Mouse (Mus musculus) liver, embryonic 15.5 days (tissue): Measurements from ENCODE around the gene Nfyc. TPM values are rescaled to one million over a fixed set of nuclear protein-coding genes. Genes with fewer than 3 reads are reported as not detected.

Source experiments
- ATAC-seq: fragments of 200-750 bp; cut with Nextera tagmentation; 2 replicates; pipeline ENCODE4 v1.8.0; 2017; ENCODE audit warnings: moderate number of reproducible peaks, mild to moderate bottlenecking, moderate library complexity; ENCODE audit not compliant: insufficient read depth
- H3K27ac ChIP-seq: fragments of 300-500 bp; sonication (generic); replicated peaks from 2 replicates; pipeline ENCODE4 v1.5.1; 2015; ENCODE audit warnings: mild to moderate bottlenecking, inconsistent platforms
- H3K27me3 ChIP-seq: fragments of 300-500 bp; sonication (generic); 2 replicates; pipeline ENCODE4 v1.6.1; 2015; ENCODE audit warnings: mild to moderate bottlenecking, inconsistent platforms
- H3K36me3 ChIP-seq: fragments of 300-500 bp; sonication (generic); replicated peaks from 2 replicates; pipeline ENCODE4 v1.6.1; 2015; ENCODE audit warnings: moderate library complexity, mild to moderate bottlenecking, inconsistent platforms
- H3K4me1 ChIP-seq: fragments of 300-500 bp; sonication (generic); replicated peaks from 2 replicates; pipeline ENCODE4 v1.6.1; 2015; ENCODE audit warnings: inconsistent platforms
- H3K4me2 ChIP-seq: fragments of 300-500 bp; sonication (generic); 2 replicates; pipeline ENCODE4 v1.6.1; 2015; ENCODE audit warnings: moderate library complexity, mild to moderate bottlenecking, inconsistent platforms
- H3K4me3 ChIP-seq: fragments of 300-500 bp; sonication (generic); replicated peaks from 2 replicates; pipeline ENCODE4 v1.5.1; 2015; ENCODE audit warnings: mild to moderate bottlenecking, inconsistent platforms
- H3K9ac ChIP-seq: fragments of 300-500 bp; sonication (generic); 2 replicates; pipeline ENCODE4 v1.6.1; 2015; ENCODE audit warnings: moderate library complexity, mild to moderate bottlenecking, inconsistent platforms
- H3K9me3 ChIP-seq: fragments of 300-500 bp; sonication (generic); replicated peaks from 2 replicates; pipeline ENCODE4 v1.6.1; 2016; ENCODE audit warnings: inconsistent platforms
- WGBS: fragments of 180-500 bp; shearing (Covaris S2); methylation state at CpG from one replicate; pipeline ENCODE4 v1.1.7; 2015; ENCODE audit warnings: mixed read lengths; ENCODE audit not compliant: insufficient replicate concordance; 5-methylcytosine and 5-hydroxymethylcytosine counted together
- polyA plus RNA-seq: library from polyadenylated mRNA; unstranded; fragments of >200 nt; fragmentation: Nextera tagmentation; extraction: Ambion mirVana; gene quantifications from 2 replicates; pipeline ENCODE4 v1.2.1, GENCODE M21; 2015

Gene Nfyc
- polyA plus RNA-seq, 1 experiment from 2014 or later = 50.0 TPM

GRCm38 (mm10) chr4:120825577-120826326 lies 5.6 kb downstream of the Nfyc start:
- no peaks in the 10 kb centered on the region for H3K36me3 ChIP-seq
- peak overlapping the region; percentile 99 for H3K9ac ChIP-seq
- no peaks in the 10 kb centered on the region for H3K9me3 ChIP-seq
- H3K4me3 ChIP-seq = peak overlapping the region; percentile 88
- ATAC-seq = peak; percentile 95
- H3K4me2 ChIP-seq = peak overlapping the region; percentile 83
- H3K27me3 ChIP-seq = no peaks in the 10 kb centered on the region
- peaks cover 44% of the 10 kb centered on the region for H3K4me1 ChIP-seq
- WGBS = under 1% methylated on average over 53 of the region's 55 CpGs
- peak overlapping the region; percentile 99 for H3K27ac ChIP-seq

GRCm38 (mm10) chr4:120825100-120825553 lies 6.2 kb downstream of the Nfyc start:
- peak; percentile 94 for ATAC-seq
- H3K27ac ChIP-seq = peak overlapping the region; percentile 99
- no peaks in the 10 kb centered on the region for H3K27me3 ChIP-seq
- under 1% methylated on average over 53 of the region's 53 CpGs for WGBS
- H3K4me2 ChIP-seq = peak overlapping the region; percentile 83
- peak overlapping the region; percentile 88 for H3K4me3 ChIP-seq
- H3K9ac ChIP-seq = peak overlapping the region; percentile 99
- peaks cover 47% of the 10 kb centered on the region for H3K4me1 ChIP-seq
- no peaks in the 10 kb centered on the region; the same call in 1 of the 2 replicates for H3K36me3 ChIP-seq
- no peaks in the 10 kb centered on the region for H3K9me3 ChIP-seq

GRCm38 (mm10) chr4:120822191-120822911 lies 9.0 kb downstream of the Nfyc start:
- H3K36me3 ChIP-seq = no peaks in the 10 kb centered on the region; the same call in 1 of the 2 replicates
- H3K27me3 ChIP-seq = no peaks in the 10 kb centered on the region
- no peak overlapping the region for H3K9ac ChIP-seq
- WGBS = 86% methylated on average over 2 of the region's 2 CpGs
- H3K4me3 ChIP-seq = no peak overlapping the region
- H3K4me1 ChIP-seq = peaks cover 70% of the 10 kb centered on the region
- H3K27ac ChIP-seq = no peak overlapping the region
- no peaks in the 10 kb centered on the region for H3K9me3 ChIP-seq
- H3K4me2 ChIP-seq = peak overlapping the region; percentile 83; the same call in 1 of the 2 replicates
- no peak for ATAC-seq

GRCm38 (mm10) chr4:120819871-120820270 lies 11.5 kb downstream of the Nfyc start:
- ATAC-seq = no peak
- WGBS = 93% methylated on average over 2 of the region's 2 CpGs
- Histone ChIP-seq H3K9me3 (no peaks in the 10 kb centered on the region), H3K9ac (no peak overlapping the region), H3K27me3 (no peaks in the 10 kb centered on the region), H3K4me3 (no peak overlapping the region), H3K27ac (no peak overlapping the region), H3K36me3 (no peaks in the 10 kb centered on the region; the same call in 1 of the 2 replicates), H3K4me1 (peaks cover 79% of the 10 kb centered on the region), H3K4me2 (no peak overlapping the region)

- Histone ChIP-seq H3K4me3 (no peak overlapping the region), H3K27me3 (no peaks in the 10 kb centered on the region), H3K36me3 (no peaks in the 10 kb centered on the region; the same call in 1 of the 2 replicates), H3K9me3 (no peaks in the 10 kb centered on the region), H3K27ac (no peak overlapping the region), H3K4me1 (peaks cover 78% of the 10 kb centered on the region), H3K4me2 (no peak overlapping the region), H3K9ac (no peak overlapping the region)
- 44% methylated on average over 1 of the region's 1 CpGs for WGBS
- no peak for ATAC-seq
Observed at GRCm38 (mm10) chr4:120819296-120819695, 12.1 kb downstream of the Nfyc start.

GRCm38 (mm10) chr4:120817951-120818350 lies 13.4 kb downstream of the Nfyc start:
- no peak overlapping the region for H3K4me2 ChIP-seq
- no peak overlapping the region for H3K27ac ChIP-seq
- no peaks in the 10 kb centered on the region for H3K27me3 ChIP-seq
- H3K36me3 ChIP-seq = no peaks in the 10 kb centered on the region; the same call in 1 of the 2 replicates
- no peak overlapping the region for H3K9ac ChIP-seq
- ATAC-seq = no peak
- no peak overlapping the region for H3K4me3 ChIP-seq
- H3K9me3 ChIP-seq = no peaks in the 10 kb centered on the region
- WGBS = 63% methylated on average over 2 of the region's 2 CpGs
- H3K4me1 ChIP-seq = peaks cover 70% of the 10 kb centered on the region

GRCm38 (mm10) chr4:120817002-120817774 lies 14.2 kb downstream of the Nfyc start:
- ATAC-seq = no peak
- no peaks in the 10 kb centered on the region; the same call in 1 of the 2 replicates for H3K36me3 ChIP-seq
- H3K9ac ChIP-seq = no peak overlapping the region
- H3K9me3 ChIP-seq = no peaks in the 10 kb centered on the region
- no peak overlapping the region for H3K4me3 ChIP-seq
- H3K4me2 ChIP-seq = no peak overlapping the region
- no peaks in the 10 kb centered on the region for H3K27me3 ChIP-seq
- WGBS = 41% methylated on average over 3 of the region's 3 CpGs
- H3K27ac ChIP-seq = 0 out of 2 replicates have a peak overlapping the region, but pooled peaks have one; percentile 39
- peaks cover 64% of the 10 kb centered on the region for H3K4me1 ChIP-seq

GRCm38 (mm10) chr4:120815622-120816334 lies 15.6 kb downstream of the Nfyc start:
- Histone ChIP-seq H3K4me1 (peaks cover 58% of the 10 kb centered on the region), H3K36me3 (no peaks in the 10 kb centered on the region; the same call in 1 of the 2 replicates), H3K27me3 (no peaks in the 10 kb centered on the region), H3K4me2 (peak overlapping the region; percentile 70), H3K9ac (peak overlapping the region; percentile 46), H3K9me3 (no peaks in the 10 kb centered on the region), H3K27ac (peak overlapping the region; percentile 62), H3K4me3 (peak overlapping the region; percentile 65)
- WGBS = 8% methylated on average over 10 of the region's 10 CpGs
- ATAC-seq = peak; percentile 96

- Histone ChIP-seq H3K27me3 (no peaks in the 10 kb centered on the region), H3K4me1 (peaks cover 55% of the 10 kb centered on the region), H3K9ac (peak overlapping the region; percentile 46), H3K4me3 (peak overlapping the region; percentile 65), H3K27ac (peak overlapping the region; percentile 30; the same call in 1 of the 2 replicates), H3K9me3 (no peaks in the 10 kb centered on the region), H3K4me2 (peak overlapping the region; percentile 70), H3K36me3 (no peaks in the 10 kb centered on the region; the same call in 1 of the 2 replicates)
- no peak for ATAC-seq
- 25% methylated on average over 4 of the region's 4 CpGs for WGBS
Observed at GRCm38 (mm10) chr4:120815163-120815562, 16.2 kb downstream of the Nfyc start.

GRCm38 (mm10) chr4:120814171-120814570 lies 17.2 kb downstream of the Nfyc start:
- 47% methylated on average over 4 of the region's 4 CpGs for WGBS
- H3K36me3 ChIP-seq = no peaks in the 10 kb centered on the region
- no peaks in the 10 kb centered on the region for H3K27me3 ChIP-seq
- H3K9ac ChIP-seq = 0 out of 2 replicates have a peak overlapping the region, but pooled peaks have one; percentile 26
- peak overlapping the region; percentile 70 for H3K4me2 ChIP-seq
- H3K9me3 ChIP-seq = no peaks in the 10 kb centered on the region
- peak overlapping the region; percentile 21; the same call in 1 of the 2 replicates for H3K27ac ChIP-seq
- peaks cover 49% of the 10 kb centered on the region for H3K4me1 ChIP-seq
- peak overlapping the region; percentile 65 for H3K4me3 ChIP-seq
- no peak for ATAC-seq
